Mouse (Mus musculus): ENCODE measurements around the gene Sspn. TPM values are rescaled to one million over a fixed set of nuclear protein-coding genes. Genes with fewer than 3 reads are reported as not detected.

Sspn gene
- polyA plus RNA-seq, 1 experiment from 2014 or later: 3.6 TPM

DNA sequence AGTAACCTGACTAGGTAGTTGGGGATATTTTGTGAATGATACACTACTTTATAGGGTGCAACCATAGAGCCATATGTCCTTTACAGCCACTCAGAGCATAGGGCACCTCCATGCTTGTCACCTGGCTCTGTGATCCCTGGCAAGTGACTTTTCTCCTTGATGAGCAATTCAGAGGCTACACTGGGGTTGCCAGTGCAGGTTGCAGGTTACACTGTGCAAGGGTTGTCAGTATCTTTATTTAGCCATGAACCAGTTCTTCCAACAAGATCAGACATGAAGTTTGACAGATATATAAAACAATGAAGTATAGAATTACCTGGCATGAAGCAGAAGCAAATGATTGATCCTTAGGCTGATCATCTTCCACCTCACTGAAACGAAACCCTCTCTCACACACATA, 59.1 kb downstream of the Sspn start:
- no peaks in the 10 kb centered on the region for H3K36me3 ChIP-seq (ENCODE audit: control insufficient read depth, insufficient read depth)
- WGBS: 55% methylated on average over 1 of the region's 1 CpGs
- H3K4me3 ChIP-seq (ENCODE audit: low read depth, low read length): no peak overlapping the region
- 0 out of 2 replicates have a peak, but pooled peaks cover 4% of the 10 kb centered on the region for H3K4me1 ChIP-seq (replicated peaks; ENCODE audit: control insufficient read depth, insufficient read depth, low read length)
- ATAC-seq: no peak
- H3K27me3 ChIP-seq (replicated peaks; ENCODE audit: control insufficient read depth, insufficient read depth, low read length): no peaks in the 10 kb centered on the region
- TF ChIP-seq CTCF (IDR thresholded peaks at IDR 0.05; ENCODE audit: low read depth): no peak
- H3K4me2 ChIP-seq (replicated peaks; ENCODE audit: low read depth): no peak overlapping the region
- H3K27ac ChIP-seq (ENCODE audit: low read depth, low read length): no peak overlapping the region
- H3K9me3 ChIP-seq (ENCODE audit: control insufficient read depth): no peaks in the 10 kb centered on the region
- H3K9ac ChIP-seq (ENCODE audit: low read depth, low read length): no peak overlapping the region

DNA sequence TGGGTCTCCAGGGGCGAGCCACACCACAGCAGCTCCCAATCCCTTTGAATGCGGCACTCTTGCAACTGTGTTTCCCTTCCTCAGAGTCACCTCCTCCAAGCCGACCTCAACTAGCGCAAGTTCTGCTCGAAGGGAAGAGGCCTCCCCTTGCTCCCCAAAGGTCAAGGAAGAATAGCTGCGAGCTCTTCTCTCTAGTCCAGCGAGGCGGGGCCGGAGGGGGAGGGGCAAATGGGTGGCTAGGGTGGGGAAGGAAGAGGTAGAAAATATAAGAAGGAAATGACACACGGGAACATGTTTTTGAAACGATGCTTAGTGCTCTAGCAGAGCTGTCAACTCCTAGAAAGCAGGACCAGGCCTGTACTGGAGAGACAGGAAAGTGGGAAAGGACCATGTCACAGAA, 61.1 kb downstream of the Sspn start:
- H3K27me3 ChIP-seq (replicated peaks; ENCODE audit: control insufficient read depth, insufficient read depth, low read length): no peaks in the 10 kb centered on the region
- H3K27ac ChIP-seq (ENCODE audit: low read depth, low read length): no peak overlapping the region
- TF ChIP-seq CTCF (IDR thresholded peaks at IDR 0.05; ENCODE audit: low read depth): no peak
- 0 out of 2 replicates have a peak, but pooled peaks cover 4% of the 10 kb centered on the region for H3K4me1 ChIP-seq (replicated peaks; ENCODE audit: control insufficient read depth, insufficient read depth, low read length)
- 69% methylated on average over 11 of the region's 11 CpGs for WGBS
- H3K4me3 ChIP-seq (ENCODE audit: low read depth, low read length): no peak overlapping the region
- H3K9me3 ChIP-seq (ENCODE audit: control insufficient read depth): no peaks in the 10 kb centered on the region
- no peak overlapping the region for H3K9ac ChIP-seq (ENCODE audit: low read depth, low read length)
- no peak overlapping the region for H3K4me2 ChIP-seq (replicated peaks; ENCODE audit: low read depth)
- no peak for ATAC-seq
- H3K36me3 ChIP-seq (ENCODE audit: control insufficient read depth, insufficient read depth): no peaks in the 10 kb centered on the region

DNA sequence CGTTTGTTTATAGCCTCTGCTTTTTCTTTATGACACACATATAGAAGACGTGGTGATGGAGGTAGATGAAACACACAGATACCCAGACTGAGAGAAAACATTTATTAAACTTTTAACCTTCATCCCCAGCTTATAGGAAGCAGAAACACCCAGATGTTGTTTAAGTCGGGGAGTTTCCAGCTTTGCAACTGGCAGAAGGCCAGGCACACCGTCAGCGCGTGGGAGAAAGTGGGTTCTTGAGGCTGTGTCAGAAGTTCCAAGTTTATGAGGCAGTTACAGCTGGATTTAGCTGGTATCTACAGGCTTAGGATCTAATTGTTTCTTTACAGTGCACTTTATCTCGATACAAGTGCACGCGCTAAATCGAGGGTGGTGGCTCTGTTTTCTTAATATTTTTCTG, 61.5 kb downstream of the Sspn start:
- Histone ChIP-seq H3K27me3 (replicated peaks; ENCODE audit: control insufficient read depth, insufficient read depth, low read length) (no peaks in the 10 kb centered on the region), H3K36me3 (ENCODE audit: control insufficient read depth, insufficient read depth) (no peaks in the 10 kb centered on the region), H3K9me3 (ENCODE audit: control insufficient read depth) (no peaks in the 10 kb centered on the region), H3K9ac (ENCODE audit: low read depth, low read length) (no peak overlapping the region), H3K4me3 (ENCODE audit: low read depth, low read length) (no peak overlapping the region), H3K4me1 (replicated peaks; ENCODE audit: control insufficient read depth, insufficient read depth, low read length) (0 out of 2 replicates have a peak, but pooled peaks cover 4% of the 10 kb centered on the region), H3K27ac (ENCODE audit: low read depth, low read length) (no peak overlapping the region), H3K4me2 (replicated peaks; ENCODE audit: low read depth) (no peak overlapping the region)
- no peak for ATAC-seq
- WGBS: 24% methylated on average over 10 of the region's 10 CpGs
- TF ChIP-seq CTCF (IDR thresholded peaks at IDR 0.05; ENCODE audit: low read depth): no peak

DNA sequence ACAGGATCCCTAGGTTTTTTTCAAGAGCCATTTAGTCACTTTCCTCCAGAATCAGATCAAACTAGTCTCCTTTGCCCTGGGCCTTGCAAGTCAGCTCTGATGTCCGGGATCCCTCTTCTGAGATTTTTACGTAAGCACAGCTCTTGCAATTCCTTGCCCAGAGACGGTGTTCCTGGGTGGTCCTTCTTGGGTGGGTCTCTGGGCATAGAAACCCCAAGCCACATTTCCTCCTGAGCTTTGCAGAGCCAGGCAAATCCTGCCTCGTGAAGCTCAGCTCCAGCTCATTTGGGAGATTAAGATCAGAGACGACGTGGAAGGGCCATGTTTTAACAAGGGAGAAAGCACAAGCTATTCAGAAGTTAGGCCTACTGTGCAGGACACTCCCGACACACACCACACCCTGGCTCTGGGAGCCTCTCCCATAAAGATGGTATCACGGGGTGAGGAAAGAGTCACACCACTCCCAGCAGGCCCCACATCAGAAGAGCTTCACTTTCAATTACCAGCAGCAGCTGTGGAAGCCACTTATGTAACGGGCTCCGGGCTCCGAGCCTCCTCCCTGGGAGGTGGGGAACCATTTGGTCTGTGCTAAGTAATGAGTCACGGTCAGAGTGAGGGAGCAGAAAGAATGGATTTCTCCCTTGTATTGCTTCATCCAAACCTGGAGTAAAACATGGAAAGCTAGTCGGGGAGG, 67.0 kb downstream of the Sspn start:
- TF ChIP-seq CTCF (IDR thresholded peaks at IDR 0.05; ENCODE audit: low read depth): no peak
- no peaks in the 10 kb centered on the region for H3K36me3 ChIP-seq (ENCODE audit: control insufficient read depth, insufficient read depth)
- no peak overlapping the region for H3K9ac ChIP-seq (ENCODE audit: low read depth, low read length)
- 25% methylated on average over 13 of the region's 13 CpGs for WGBS
- 0 out of 2 replicates have a peak, but pooled peaks cover 2% of the 10 kb centered on the region for H3K4me1 ChIP-seq (replicated peaks; ENCODE audit: control insufficient read depth, insufficient read depth, low read length)
- no peak overlapping the region for H3K4me2 ChIP-seq (replicated peaks; ENCODE audit: low read depth)
- no peak overlapping the region for H3K27ac ChIP-seq (ENCODE audit: low read depth, low read length)
- no peaks in the 10 kb centered on the region for H3K27me3 ChIP-seq (replicated peaks; ENCODE audit: control insufficient read depth, insufficient read depth, low read length)
- no peak overlapping the region for H3K4me3 ChIP-seq (ENCODE audit: low read depth, low read length)
- H3K9me3 ChIP-seq (ENCODE audit: control insufficient read depth): no peaks in the 10 kb centered on the region
- ATAC-seq: peak; percentile 57

DNA sequence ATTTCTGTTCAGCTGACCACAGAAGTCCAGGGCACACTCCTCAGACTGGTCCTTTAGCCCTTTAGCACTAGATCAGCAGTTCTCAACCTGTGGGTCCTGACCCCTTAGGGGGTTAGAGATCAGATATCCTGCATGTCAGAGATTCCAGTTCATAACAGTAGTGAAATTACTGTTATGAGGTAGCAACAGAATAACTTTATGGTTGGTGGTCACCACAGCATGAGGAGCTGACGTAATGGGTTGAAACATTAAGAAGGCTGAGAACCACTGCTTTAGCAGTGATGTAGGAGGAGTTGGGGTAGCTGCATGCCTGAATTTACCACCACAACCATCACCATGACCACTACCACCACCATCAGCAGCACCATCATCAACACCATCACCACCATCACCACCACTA, 69.3 kb downstream of the Sspn start:
- Histone ChIP-seq H3K9ac (ENCODE audit: low read depth, low read length) (no peak overlapping the region), H3K4me3 (ENCODE audit: low read depth, low read length) (no peak overlapping the region), H3K4me1 (replicated peaks; ENCODE audit: control insufficient read depth, insufficient read depth, low read length) (no peaks in the 10 kb centered on the region), H3K9me3 (ENCODE audit: control insufficient read depth) (no peaks in the 10 kb centered on the region), H3K4me2 (replicated peaks; ENCODE audit: low read depth) (no peak overlapping the region), H3K36me3 (ENCODE audit: control insufficient read depth, insufficient read depth) (no peaks in the 10 kb centered on the region), H3K27ac (ENCODE audit: low read depth, low read length) (no peak overlapping the region), H3K27me3 (replicated peaks; ENCODE audit: control insufficient read depth, insufficient read depth, low read length) (no peaks in the 10 kb centered on the region)
- 94% methylated on average over 1 of the region's 1 CpGs for WGBS
- no peak for ATAC-seq
- TF ChIP-seq CTCF (IDR thresholded peaks at IDR 0.05; ENCODE audit: low read depth): no peak

DNA sequence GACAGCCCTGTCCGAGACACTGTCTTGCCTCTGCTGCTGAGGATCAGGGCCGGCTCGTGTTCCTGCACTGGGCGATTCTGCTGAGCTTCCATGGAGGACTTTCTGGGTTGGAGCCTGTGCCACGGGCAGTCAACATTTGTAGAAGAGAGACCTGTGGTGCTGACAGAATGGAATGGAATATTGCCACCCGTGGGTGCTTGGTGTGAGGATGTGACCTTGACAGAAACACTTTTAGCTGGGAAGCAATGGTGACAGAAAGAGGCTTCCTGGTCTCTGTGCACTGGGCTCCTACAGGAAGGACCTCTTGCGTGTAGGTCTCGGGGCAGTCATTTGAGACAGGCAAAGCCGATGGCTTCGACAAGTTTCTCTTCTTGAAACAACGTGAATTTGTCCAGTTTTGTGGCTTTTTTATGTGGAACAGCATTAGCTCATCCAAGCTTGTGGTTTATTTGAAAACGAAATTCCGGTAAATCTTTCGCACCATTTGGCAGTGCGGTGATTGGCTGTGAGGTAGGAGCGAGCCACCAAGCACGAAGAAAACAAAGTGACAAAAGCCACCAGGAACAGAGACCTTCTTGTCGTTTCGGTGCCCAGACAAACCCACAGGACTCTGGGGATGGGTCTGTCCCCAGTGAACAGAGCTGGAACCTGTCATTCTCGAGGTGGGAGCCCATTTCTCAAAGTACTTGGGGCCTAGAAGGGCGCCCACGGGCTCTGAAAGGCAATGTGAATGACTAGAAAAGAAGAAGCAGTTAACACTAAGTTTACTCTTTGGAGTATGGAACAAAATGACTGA, 70.2 kb downstream of the Sspn start:
- H3K27me3 ChIP-seq (replicated peaks; ENCODE audit: control insufficient read depth, insufficient read depth, low read length): no peaks in the 10 kb centered on the region
- H3K4me2 ChIP-seq (replicated peaks; ENCODE audit: low read depth): no peak overlapping the region
- no peak for TF ChIP-seq CTCF (IDR thresholded peaks at IDR 0.05; ENCODE audit: low read depth)
- 90% methylated on average over 22 of the region's 22 CpGs for WGBS
- no peak overlapping the region for H3K27ac ChIP-seq (ENCODE audit: low read depth, low read length)
- no peak overlapping the region for H3K4me3 ChIP-seq (ENCODE audit: low read depth, low read length)
- no peaks in the 10 kb centered on the region for H3K36me3 ChIP-seq (ENCODE audit: control insufficient read depth, insufficient read depth)
- no peaks in the 10 kb centered on the region for H3K4me1 ChIP-seq (replicated peaks; ENCODE audit: control insufficient read depth, insufficient read depth, low read length)
- ATAC-seq: no peak
- no peaks in the 10 kb centered on the region for H3K9me3 ChIP-seq (ENCODE audit: control insufficient read depth)
- no peak overlapping the region for H3K9ac ChIP-seq (ENCODE audit: low read depth, low read length)

All from intestine, postnatal 0 days (tissue).